Mouse (Mus musculus) hematopoietic stem cell, adult 5-6 weeks (primary cell): ENCODE data around the gene Stk10. TPM values are rescaled to one million over a fixed set of nuclear protein-coding genes. Genes with fewer than 3 reads are reported as not detected.
A peak's percentile ranks its signal among the peaks of the same experiment; 100 is the strongest.

Source experiments
- ATAC-seq, 2 experiments: fragments of 125-278 bp in 1 of 2; replicated peaks in 1 of 2; 2 replicates each; pipeline ENCODE4 v1.8.0; 2016 to 2017; ENCODE audit warnings: inconsistent platforms in 2 of 2, mild to moderate bottlenecking in 2 of 2, moderate number of reproducible peaks in 2 of 2, low read depth in 1 of 2, moderate TSS enrichment in 1 of 2; ENCODE audit not compliant: low FRiP score in 2 of 2, poor library complexity in 2 of 2, severe bottlenecking in 2 of 2, insufficient read depth in 1 of 2, low TSS enrichment in 1 of 2
- total RNA-seq: library from RNA; stranded (forward); fragments of 172-1452, 232-1000 nt; gene quantifications from 2 replicates; pipeline ENCODE4 v1.2.3, GENCODE M21; 2017

The Stk10 gene
- total RNA-seq, 1 experiment from 2014 or later: 32.7 TPM

DNA sequence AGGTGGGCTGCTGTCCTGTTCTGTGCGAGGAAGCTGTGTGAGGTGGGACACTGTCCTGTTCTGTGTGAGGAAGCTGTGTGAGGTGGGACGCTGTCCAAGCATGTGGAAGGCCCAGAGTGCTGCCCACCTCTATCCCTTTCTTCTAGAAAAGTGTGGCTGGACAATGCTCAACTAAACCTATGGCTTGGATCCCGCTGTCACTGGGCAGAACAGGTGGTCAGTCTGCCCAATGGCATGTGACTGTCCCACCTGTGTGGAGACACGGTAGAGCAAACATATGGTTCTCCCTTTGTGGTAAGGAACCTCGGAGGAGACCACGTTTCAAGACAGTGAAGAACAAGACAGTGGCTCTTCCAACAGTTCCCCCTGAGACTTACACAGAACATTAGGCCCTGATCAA is 94.8 kb downstream of the Stk10 start:
- no peak for ATAC-seq

DNA sequence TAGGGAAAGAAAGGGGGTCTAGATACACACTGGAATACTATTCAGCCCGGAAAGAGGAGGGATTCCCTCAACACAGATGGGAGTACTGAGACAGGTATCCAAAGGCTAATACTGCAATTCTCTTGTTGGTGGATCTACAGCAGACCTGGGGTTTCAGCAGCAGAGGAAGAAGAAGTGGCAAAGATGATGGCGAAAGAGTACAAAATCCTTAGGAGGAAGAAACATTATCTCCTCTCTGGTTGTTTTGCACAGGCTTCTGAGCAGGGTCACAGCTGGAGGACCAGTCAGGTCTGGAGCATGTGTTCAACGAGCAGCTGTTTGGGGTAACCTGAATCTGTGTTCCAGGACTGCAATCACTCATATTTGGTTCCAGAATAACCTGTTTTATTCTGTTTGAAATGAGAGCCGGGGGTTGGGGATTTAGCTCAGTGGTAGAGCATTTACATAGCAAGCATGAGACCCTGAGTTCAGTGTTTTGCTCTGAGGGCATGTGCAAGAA is 96.7 kb downstream of the Stk10 start:
- ATAC-seq: no peak; a peak in 1 of 4 replicates

DNA sequence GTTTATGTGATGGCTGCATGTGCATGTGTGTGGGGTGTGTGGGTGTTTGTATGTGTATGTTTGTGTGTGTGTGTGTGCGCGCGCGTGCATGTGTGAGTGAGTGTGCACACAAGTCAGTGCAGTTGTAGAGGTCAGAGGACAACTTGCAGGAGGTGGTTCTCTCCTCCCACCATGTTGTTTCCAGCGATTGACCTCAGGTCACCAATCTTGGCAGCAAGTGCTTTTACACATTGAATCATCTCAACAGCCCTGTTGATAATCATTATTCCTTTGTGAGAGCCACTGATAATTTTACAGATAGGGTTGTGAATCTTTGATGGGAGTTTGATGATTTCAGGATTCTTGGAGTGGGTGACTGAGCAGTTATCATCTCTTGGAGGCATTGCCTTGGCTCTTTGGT is 99.6 kb downstream of the Stk10 start:
- ATAC-seq: no peak

DNA sequence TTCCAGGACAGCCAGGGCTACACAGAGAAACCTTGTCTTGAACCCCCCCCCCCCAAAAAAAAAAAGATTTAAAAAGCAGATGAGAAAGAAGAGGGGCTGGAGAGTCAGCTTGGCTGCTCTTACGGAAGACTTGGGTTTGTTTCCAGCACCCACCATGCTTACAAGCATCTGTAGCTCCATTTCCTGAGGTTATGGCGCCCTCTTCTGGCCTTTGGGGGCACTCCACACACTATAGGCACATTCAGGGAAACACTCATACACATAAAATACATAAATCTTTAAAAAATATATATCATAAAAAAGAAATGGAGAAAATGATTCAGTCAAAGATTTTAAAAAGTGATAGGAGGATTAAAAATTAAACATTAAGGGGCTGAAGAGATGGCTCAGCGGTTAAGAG is 100.4 kb downstream of the Stk10 start:
- ATAC-seq: no peak

DNA sequence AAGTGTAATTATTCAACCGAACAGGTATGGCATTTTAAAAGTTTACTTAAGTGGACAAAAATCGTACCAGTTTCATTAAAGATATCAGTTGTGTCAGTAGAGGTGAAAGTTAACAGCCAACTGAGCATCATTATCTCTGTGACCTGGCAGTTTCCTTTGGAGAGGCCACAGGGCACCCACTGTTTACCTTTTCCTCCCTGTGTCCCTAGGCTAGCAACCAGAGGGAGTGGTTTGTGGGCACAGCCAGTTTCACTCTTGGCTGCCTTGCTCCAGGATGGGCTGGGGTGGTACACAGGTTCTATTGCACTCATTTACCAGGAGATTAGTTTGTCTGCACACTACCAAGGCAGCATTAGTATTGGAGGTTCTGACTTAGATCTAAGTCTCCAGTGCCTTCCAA is 101.0 kb downstream of the Stk10 start:
- ATAC-seq: peak in 1 of 2 experiments; percentile 17; a peak in 1 of 4 replicates

DNA sequence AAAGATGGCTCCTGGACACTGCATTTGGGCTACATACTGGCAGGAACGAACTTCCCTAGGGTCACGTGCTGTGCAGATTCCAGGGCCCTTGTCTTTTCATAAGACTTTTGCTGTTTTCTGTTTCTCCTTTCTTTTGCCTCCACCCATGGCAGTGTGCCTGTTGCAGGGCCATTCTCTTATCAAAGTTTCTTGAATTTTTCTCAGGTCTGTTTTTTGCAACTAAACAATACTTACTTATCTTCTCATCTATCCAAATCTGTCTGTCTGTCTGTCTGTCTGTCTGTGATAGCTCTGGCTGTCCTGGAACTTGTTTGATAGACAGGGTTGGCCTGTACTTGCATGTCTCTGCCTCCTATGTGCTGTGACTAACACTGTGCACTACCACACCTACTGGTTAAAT is 101.7 kb downstream of the Stk10 start:
- ATAC-seq: no peak

DNA sequence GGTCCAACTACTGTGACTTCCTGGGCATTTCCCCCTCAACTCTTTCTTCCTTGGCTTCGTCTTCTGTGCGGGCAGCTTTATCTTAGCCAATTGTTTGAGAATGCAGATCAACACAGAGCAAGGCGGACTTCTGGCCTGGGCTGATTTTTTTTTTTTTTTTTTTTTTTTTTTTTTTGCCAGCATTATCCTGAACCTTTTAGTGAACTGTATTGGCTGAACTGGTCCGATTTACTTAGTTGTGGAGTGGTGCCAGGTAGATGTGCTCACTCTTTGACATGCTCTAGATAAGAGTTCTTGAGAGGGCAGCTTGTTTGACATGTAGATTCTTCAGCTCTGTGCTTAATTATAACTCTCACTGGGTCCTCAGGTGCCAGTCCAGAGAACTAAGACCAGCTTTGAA is 103.2 kb downstream of the Stk10 start:
- no peak for ATAC-seq

DNA sequence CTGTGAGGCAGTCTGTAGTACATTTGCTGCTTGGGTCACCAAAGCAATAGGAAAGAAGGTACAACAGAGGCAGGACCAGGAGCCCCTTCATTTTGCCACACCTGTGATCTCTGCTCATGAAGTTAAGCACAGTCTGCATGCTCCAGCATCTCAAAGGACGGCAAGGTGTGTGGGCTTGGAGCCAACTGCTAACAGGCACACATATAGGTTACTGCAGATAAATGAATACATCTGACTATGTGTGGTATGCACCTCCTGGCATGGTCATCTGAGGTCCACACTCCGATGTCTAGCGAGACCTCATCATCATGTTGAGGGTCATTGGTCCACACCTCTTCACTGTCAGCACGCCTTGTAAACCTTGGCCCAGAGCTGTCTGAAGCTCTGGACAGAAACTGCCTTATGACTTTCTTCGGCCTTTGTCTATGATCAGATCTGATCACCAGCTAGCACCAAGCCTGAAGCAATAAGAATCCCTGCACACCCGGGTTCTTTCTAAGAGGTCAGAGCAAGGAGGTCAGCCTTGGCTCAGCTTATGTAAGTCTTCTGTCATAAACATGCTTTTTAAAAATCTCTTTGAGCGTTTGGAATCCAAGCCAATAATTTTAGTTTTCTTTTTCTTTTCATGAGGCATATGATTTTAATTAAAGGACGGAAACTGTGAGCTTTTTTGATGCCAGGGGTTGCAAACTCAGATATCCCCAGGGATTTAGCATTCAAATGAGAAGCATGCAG is 105.6 kb downstream of the Stk10 start:
- ATAC-seq: no peak

DNA sequence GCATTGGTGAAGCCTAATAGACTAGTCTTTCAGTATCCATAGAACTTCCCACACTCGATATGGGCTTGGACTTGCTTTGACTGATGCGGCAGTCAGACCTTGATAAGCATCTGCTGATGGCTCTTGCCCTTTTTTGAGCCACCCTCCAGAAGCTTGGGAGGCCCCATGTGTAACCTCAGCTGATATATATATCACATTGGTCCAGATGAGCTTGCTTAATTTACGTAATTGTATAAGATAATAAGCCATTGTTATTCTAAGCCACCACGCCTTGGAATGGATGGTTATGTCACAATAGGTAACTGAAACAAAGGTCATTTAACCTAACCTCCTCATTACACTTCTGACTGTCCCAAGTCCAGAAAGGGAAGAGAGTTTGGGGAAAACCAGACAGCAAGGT is 107.5 kb downstream of the Stk10 start:
- ATAC-seq: no peak

DNA sequence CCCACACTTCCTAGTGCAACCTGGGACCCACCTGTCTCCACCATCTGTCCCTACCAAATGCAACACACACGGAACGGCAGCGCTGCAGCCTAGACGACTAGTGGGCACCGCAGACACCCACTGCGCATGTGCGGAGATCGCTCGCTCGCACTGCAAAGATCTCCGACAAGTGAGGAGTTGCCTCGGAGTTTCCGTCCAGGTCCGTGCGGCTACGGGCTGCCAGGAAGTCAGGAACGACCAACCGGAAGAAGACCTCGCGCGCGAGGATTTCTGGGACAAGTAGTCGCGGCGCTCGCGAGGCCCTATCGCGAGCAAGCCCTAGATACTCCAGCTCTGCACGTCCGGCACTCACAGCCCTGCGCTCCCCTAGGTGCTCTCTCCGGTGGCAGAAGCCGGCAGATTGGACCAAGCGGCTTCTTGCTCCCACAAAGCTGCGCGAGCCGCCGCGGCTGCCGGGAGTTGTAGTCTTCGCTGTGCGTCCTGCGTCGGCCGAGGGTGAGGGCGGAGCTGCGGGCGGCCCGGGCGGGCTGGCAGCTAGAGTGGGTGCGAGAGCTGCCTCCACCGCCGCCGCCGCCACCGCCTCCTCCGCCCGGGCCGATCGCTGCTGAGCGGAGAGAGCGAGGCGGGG is 109.3 kb downstream of the Stk10 start, which contains the start of gene Fbxw11:
TSS of gene Fbxw11 (plus strand) at position 476 of the 628 bp plus-strand sequence.
- ATAC-seq: peak; percentile 91

DNA sequence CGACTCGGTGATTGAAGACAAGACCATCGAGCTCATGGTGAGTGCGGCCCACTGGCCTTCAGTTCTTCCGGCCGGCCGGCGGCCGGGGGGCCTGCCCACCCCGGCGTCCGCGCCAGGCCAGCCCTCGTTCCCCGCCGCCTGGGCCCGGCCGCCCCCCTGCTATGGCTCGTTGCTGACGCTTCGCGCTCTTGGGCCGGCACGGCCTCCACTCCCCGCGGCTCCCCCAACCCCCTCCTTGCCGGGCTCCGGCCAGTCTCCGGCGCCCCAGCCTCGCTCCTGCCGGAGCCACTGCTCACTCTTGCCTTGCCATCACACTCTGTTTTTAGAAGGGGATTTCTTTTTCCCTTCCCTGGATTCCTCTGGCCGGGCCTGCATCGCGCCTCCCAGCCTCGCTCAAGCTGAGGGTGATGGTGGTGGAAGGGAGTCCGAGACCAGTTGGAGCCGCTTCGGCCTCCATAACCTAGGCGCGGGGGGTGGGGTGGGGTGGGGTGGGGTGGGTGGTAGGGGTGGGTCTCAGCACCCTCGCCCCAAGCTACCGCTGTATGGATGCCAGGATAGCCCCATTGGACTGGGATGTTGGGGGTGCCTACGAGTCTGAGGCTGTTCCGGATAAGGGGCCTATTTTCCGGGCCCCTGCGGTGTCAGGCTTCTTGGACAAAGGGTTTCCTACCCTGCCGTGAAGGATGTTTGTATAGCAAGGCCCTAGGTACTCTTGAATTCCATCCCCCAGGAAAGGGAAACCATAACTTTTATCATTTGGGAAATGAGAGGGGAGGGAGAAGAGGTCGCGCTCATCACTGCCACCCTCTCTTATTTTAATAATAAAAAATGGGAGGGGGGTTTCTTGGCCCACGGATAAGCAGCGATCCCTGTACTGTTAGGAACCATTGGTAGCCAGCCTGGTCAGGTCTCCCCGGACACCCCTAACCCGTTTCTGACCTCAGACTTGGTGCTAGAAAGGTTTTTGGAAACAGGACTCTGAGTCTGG is 110.1 kb downstream of the Stk10 start:
- ATAC-seq: no peak; a peak in 1 of 4 replicates

DNA sequence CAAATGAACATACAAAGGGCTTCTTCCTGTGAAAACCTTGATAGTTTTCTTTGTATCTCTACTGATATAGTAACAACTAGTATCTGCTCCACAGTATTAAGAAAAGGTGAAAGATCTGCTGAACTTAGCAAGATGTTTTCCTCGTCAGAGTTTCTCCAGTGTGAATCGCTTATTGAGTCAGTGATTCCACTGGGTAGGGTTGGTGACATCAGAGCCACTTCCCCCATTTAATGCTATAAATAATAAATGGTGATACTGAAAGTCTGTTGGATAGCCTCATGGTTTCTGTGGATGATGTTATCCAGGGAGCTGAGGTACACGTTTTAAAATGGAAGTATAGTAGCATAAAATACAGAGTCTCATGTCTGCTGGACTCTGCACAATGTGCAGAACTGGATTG is 110.9 kb downstream of the Stk10 start:
- ATAC-seq: no peak

DNA sequence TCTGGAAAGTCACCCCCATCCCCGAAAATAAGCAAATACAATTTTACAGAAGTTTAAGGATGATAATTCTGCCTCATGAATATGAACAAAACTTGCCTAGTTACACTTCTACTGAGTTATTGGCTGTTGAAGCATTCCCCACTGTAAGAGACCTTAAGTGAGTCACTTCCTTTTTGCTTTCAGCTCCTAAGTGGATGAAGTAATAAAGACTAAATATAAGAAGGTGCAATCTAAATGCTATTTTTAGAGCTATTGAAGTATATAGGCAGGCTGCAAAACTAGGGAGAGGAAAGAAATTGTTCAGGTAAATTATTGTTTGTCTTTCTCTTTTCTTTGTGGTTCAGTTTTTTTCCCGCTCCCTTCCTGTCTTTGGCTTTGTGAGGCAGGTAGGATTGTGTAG is 114.2 kb downstream of the Stk10 start:
- no peak for ATAC-seq

DNA sequence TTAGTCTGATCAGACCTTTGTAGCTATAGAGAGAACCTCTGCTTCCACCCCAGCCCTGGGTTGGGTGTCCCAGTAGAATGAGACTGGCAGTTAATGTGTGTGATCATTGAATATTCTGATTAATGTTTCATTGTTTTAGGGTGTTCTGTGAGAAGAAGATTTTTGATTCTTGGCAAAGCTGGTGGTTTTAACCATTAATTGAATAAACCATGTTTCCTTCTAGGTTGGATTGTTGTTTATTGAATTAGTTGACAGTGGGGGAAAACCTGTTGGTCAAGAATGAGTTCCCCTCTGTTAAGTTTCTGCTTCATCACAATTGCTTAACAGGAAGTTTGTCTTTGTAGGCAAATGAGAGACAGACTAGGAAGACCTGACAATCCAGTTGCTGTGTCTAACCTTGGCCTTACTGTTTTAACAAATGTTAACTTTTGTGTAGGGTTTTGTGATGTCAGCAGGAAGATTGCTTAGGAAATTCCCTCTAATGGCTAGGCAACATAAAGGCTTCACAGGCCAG is 117.2 kb downstream of the Stk10 start:
- ATAC-seq: no peak

DNA sequence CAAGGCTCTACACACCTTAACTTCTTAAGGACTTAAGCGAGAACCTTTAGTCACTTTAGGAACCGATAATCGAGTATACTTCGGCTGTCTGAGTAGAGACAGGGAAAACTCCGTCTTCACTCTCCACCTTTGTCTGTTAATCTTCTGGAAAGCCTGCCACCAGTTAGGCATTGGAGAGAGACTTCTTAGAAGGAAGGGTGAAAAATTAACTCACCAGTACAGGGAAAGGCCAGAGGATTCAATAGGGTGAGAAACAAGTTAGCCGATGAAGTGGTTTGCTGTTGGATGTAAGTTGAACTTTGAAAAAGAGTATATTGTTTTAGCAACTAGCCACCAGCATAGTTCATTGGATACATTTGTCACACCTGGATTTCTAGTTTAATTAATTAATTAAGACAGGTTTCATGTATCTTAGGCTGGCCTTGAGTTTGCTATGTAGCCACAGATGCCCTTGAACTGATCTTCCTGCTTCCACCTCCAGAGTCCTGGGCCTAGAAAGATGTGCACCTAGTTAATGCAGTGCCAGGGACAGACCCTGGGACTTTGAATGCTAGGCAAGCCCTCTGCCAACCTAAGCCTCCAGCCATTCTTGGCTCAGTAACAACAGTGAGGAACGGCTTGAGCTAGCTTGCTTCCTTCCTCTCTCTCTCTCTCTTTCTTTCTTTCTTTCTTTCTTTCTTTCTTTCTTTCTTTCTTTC is 117.9 kb downstream of the Stk10 start:
- ATAC-seq: no peak

DNA sequence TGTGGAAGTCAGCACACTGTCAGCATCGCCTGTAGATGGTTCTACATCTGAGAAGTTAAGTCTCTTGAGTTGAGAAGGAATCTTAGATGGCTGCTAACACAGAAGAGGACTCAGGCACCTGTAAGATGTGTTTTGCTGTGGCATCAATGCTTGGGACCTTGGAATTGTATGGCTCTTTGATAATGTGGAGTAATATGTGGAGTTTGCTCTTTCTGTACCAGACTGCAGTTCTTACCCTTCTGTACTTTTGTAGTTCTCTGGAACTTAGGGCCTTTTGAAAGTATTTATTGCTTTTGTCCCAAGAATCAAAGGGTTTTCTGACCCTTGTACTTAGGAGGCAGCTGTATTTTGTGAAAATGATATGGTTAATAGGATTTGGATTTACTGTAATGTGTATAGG is 118.6 kb downstream of the Stk10 start:
- ATAC-seq: no peak

DNA sequence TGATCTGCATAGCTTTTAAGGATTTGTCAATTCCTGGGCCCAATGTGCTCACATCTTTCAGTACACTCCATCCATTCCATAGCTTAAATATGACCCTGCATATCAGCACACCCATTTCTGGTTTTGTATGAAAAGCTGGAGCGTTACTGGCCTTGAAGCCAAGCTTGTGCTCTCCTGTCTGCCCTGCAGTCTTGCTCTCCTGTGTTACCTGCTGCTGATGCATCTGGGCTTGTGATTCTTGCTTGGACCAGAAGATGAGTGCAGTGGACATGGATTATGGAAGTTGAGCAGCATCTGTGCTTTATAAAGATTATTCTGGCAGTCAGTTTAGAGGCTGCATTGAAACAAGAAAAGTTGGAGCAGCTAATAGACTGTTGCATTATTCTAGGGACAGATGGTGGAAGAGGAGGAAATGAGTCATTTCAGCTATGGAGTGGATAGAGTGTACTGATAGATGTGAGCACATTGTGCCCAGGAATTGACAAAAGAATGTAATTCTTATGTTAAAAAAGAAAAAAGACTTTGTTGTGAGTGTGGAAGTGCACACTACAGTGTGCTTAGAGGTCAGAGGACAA is 129.1 kb downstream of the Stk10 start:
- ATAC-seq: no peak
